Mouse (Mus musculus): ENCODE measurements around the gene Drd5.

- TF ChIP-seq EP300 (optimal IDR thresholded peaks at IDR 0.05) = no peak
- no peak for TF ChIP-seq CTCF (IDR thresholded peaks at IDR 0.05; ENCODE audit: low read depth)
Observed at GRCm38 (mm10) chr5:38301761-38302411, 17.3 kb upstream of the Drd5 start.

All from stomach, postnatal 0 days (tissue).